Mouse (Mus musculus): ENCODE measurements around the gene Zfand2b. TPM values are rescaled to one million over a fixed set of nuclear protein-coding genes. Genes with fewer than 3 reads are reported as not detected.
A peak's percentile ranks its signal among the peaks of the same experiment; 100 is the strongest.

The Zfand2b gene
- total RNA-seq, 2 experiments from 2014 or later: 14.6 to 17.7 TPM

GRCm38 (mm10) chr1:75141486-75142190 is 26.8 kb upstream of the Zfand2b start:
- Histone ChIP-seq H3K4me3 (peak overlapping the region; percentile 96), H3K27ac (peak overlapping the region; percentile 98)
- peak; percentile 82 for DNase-seq
- TF ChIP-seq CTCF (IDR thresholded peaks at IDR 0.05): no peak
- intact Hi-C loops (cut with DNase I): no loop called here

DNA sequence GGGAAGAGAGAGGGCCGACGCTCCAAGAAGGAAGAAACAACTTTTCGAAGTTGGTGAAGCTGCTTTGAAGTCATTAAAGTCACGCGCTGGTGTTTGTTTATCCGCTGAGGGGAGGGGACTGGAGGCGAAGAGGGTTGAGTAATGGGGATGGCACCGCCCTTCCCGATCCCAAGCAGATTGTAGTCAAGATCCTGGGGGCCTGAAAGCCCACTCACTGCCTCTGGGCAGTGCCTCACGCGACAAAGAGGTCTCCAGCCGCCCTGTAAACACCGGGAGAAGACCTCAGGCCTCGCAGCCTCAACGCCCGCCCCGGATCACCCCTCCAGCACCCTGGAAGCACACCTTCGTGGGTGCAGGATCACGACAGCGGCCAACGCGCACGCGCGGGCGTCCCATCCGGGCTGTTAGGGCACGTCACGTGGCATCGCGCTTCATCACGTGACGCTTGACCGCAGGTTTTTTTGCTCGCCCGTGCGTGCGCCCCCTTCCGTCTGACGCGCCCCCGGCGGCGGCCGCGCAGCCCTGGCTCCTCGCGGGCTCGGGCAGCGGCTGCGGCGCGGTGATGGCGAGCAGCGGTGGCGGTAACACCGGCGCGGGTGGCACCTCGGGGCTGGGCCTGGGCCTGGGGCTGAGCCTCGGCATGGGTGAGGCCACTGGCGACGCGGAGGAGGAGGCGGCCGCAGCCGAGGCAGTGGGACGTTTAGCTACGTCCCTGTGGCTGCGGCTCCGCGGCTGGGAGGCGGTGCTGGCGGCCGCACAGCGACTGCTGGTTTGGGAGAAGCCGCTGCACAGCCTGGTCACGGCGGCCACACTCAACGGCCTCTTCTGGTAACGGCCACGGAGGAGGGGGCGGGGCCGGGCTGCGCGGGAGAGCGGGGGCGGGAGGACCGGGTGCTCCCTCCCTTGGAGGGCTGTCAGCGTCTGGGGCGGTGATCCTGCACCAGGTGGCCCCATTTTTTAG is 25.9 kb upstream of the Zfand2b start, which contains the start of the genes Cnppd1 and Retreg2:
Gene Cnppd1, minus strand, starts transcription at position 411 of the 961 bp plus-strand sequence.
Gene Retreg2, plus strand, starts transcription at position 478 of the 961 bp plus-strand sequence.
- H3K4me3 ChIP-seq: peak within 1 kb of the TSS; percentile 96
- H3K27ac ChIP-seq: peak within 1 kb of the TSS; percentile 98
- peak; percentile 98 for DNase-seq
- intact Hi-C loops (cut with DNase I): no loop called here
- TF ChIP-seq CTCF (IDR thresholded peaks at IDR 0.05): peak; percentile 72

- DNase-seq: no peak
- no peak overlapping the region for H3K4me3 ChIP-seq
- no peak for TF ChIP-seq CTCF (IDR thresholded peaks at IDR 0.05)
- H3K27ac ChIP-seq: no peak overlapping the region
- intact Hi-C loops (cut with DNase I): no loop called here
Observed at GRCm38 (mm10) chr1:75145589-75145988, 22.9 kb upstream of the Zfand2b start.

DNA sequence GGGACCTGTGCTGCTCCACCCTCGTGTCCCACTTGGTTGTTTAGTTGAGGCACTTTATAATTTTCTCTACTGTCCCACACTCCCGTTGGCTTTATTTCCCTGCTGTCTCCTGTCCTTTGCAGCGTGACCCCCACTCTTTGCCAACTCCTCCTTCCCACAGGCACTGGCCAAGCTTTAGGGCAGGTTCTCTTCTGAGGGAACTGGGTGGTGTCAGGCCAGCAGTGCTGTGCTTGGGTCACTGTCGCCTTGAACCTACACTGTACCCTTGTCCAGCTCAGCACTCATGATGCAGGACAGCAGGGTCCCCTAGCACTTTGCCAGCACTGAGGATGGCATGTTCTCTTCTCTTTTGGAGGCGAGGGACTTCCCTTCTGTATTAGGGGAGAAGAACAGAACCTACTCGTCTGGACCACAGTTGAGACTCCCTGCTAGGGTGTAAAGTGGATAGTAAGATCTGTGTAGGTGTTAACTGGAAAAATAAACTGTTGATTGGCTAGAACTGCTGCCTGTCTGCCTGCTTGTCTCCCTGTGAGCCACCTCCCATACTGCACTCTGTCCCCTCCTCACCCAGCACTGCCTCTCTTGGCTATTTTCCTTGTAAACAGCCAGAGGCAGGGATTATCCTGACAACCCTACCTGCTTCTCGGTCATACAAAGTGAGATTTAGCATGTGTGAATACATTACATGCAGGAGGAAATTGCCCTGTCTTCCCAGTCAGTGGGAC is 20.9 kb upstream of the Zfand2b start:
- H3K4me3 ChIP-seq: no peak overlapping the region
- H3K27ac ChIP-seq: no peak overlapping the region
- no peak for DNase-seq
- TF ChIP-seq CTCF (IDR thresholded peaks at IDR 0.05): no peak
- intact Hi-C loops (cut with DNase I): no loop called here

DNA sequence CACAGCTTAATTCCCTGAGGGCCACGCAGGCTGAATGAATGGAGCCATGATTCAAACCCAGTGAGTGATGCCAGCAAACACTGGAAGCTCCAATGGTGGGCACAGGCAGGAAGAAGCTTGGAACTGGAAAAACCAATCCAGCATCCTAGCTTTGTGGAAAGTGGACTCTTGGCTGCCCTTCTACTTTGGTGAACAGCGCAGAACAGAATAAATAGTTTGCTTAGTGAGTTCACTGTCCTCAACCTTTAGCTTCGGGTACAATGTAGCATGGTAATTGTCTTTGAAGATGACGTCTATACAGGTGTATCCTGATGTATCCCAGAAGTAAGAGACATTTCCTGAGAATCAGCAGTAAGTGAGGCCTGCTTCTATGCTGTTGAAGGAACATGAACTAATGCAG is 19.7 kb upstream of the Zfand2b start:
- Histone ChIP-seq H3K27ac (no peak overlapping the region), H3K4me3 (no peak overlapping the region)
- intact Hi-C loops (cut with DNase I): no loop called here
- TF ChIP-seq CTCF (IDR thresholded peaks at IDR 0.05): no peak
- DNase-seq: no peak

DNA sequence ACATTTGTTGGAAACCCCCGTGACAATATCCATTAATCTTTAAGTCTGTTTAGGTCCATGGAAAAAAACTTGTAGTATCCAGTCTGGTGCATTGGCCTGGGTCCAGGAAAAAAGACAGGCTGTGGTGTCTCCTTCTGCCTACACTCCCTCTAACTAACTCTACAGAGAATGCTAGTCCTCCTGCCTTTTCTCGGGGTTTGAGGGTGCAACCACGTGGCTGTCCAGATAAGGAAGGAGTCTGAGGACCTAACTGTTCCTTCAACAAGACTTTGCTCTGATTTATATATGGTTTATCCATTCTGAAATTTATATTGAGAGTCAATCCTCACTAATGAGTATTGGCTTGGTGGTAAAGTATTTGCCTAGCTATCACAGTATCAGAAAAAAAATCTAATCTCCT is 12.6 kb upstream of the Zfand2b start:
- Histone ChIP-seq H3K27ac (no peak overlapping the region), H3K4me3 (no peak overlapping the region)
- TF ChIP-seq CTCF (IDR thresholded peaks at IDR 0.05): no peak
- no peak for DNase-seq
- intact Hi-C loops (cut with DNase I): no loop called here

GRCm38 (mm10) chr1:75158990-75159389 is 9.5 kb upstream of the Zfand2b start:
- intact Hi-C loops (cut with DNase I): no loop called here
- H3K4me3 ChIP-seq: no peak overlapping the region
- no peak overlapping the region for H3K27ac ChIP-seq
- no peak for DNase-seq
- no peak for TF ChIP-seq CTCF (IDR thresholded peaks at IDR 0.05)

DNA sequence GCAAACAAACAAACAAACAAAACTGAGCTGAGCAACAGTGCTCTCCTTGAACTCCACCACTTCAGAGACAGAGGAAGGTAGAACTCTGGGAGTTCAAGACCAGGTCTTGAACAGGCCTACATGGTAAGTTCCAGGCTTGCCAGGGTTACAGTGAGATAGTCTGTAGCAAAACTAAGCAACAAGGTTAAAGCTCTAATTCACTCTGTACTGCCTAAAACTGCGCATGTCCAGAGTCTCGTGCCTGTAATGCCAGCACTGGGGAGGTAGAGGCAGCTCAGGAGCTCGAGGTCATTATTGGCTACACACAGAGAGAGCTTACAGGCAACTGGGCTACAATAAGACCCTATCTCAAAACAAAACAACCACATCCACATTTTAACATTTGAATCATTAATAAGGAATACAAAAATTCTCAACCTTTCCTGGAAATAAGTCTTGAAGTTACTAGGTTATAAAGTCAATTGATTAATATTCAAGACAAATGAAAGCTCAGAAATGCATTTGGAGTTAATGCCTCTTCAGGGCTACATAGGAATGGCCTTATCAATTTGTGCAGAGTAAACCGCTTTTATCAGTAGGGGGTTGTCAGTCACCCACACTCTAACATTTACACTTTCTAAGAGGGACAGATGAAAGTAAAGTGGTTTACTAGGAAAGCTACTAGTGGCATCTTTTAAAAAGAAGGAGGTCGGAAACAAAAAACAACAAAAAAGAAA is 8.7 kb upstream of the Zfand2b start:
- intact Hi-C loops (cut with DNase I): no loop called here
- H3K27ac ChIP-seq: no peak overlapping the region
- DNase-seq: no peak
- no peak for TF ChIP-seq CTCF (IDR thresholded peaks at IDR 0.05)
- no peak overlapping the region for H3K4me3 ChIP-seq

GRCm38 (mm10) chr1:75160256-75160617 is 8.2 kb upstream of the Zfand2b start:
- TF ChIP-seq CTCF (IDR thresholded peaks at IDR 0.05): no peak
- DNase-seq: no peak
- intact Hi-C loops (cut with DNase I): no loop called here
- no peak overlapping the region for H3K4me3 ChIP-seq
- H3K27ac ChIP-seq: no peak overlapping the region

- Histone ChIP-seq H3K27ac (peak overlapping the region; percentile 100), H3K4me3 (peak overlapping the region; percentile 84)
- TF ChIP-seq CTCF (IDR thresholded peaks at IDR 0.05): no peak
- intact Hi-C loops (cut with DNase I): no loop called here
- no peak for DNase-seq
Observed at GRCm38 (mm10) chr1:75168093-75168471, 364 bp upstream of the Zfand2b start.

DNA sequence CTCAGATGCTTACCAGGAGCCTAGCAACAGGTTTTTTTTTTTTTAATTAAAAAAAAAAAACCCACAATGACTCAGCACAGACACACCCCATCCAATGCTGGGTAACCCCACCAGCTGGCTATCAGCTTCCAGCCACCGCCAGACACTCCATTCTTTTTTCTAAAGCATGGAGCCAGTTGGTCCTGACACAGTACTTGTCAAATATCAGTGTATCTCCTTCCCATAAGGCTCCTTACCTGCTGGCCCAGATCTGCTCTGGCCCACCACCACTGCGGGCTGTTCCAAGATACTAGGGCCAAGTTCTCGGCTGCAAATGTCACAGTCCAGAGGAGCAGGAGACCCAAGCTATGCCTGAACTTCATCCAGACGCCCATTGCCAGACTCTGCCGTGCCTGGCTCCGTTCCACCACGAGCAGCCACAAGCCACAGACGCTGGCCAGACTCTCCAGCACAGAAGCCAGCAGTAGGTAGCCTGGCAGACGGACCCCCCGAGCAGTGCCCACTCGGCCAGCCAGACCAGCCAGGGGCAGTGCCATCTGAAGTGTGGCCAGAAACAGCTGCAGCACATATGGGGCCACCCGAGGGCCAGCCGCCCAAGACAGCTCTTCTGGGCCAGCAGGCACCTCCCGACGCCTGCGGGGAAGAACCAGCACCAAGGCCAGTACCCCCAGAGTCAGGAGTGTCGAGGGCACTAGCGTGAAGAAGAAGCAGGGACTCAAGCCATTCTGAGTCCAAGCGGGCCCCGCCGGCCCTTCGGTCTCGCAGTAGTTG is 11.1 kb downstream of the Zfand2b start:
- DNase-seq: peak; percentile 79
- H3K27ac ChIP-seq: peak overlapping the region; percentile 88

More for the DNA sequence above, 11.1 kb downstream of the Zfand2b start:
- intact Hi-C loops (cut with DNase I): no loop called here
- H3K4me3 ChIP-seq: peak overlapping the region; percentile 76
- TF ChIP-seq CTCF (IDR thresholded peaks at IDR 0.05): no peak
